Mouse (Mus musculus) monocyte, adult 2 months (primary cell): Measurements from ENCODE around the gene Vgll3.

Experiments
- DNase-seq, 2 experiments: peaks; one replicate each; pipeline ENCODE4 v3.0.0; 2022; ENCODE audit warnings: low spot score in 2 of 2, low read depth in 1 of 2

The Vgll3 gene

GRCm38 (mm10) chr16:65814918-65815881, at the start of gene Vgll3:
Gene Vgll3, plus strand, starts transcription at chr16:65815257.
- DNase-seq = no peak

DNA sequence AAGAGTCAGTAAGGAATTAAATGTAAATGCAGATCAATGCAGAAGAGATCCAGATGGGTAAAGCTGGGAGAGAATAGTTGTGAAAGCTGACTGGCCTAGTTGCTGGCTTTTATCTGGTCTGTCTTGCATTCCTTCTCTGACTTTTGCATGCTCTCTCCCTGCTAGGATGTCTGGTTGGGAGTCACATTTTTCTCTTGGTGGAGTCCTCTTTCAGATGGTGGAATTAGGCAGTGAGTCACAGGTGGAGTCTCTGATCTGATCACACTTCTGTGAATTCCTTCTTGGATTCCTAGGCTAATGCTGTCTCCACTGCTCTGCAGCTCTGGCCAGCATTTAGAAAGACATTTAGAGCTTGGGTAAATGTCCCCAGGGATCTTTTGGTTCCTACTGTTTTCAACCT, 49.1 kb upstream of the Vgll3 start:
- no peak for DNase-seq

- no peak for DNase-seq
Measured at GRCm38 (mm10) chr16:65785959-65786358, 29.1 kb upstream of the Vgll3 start.

DNA sequence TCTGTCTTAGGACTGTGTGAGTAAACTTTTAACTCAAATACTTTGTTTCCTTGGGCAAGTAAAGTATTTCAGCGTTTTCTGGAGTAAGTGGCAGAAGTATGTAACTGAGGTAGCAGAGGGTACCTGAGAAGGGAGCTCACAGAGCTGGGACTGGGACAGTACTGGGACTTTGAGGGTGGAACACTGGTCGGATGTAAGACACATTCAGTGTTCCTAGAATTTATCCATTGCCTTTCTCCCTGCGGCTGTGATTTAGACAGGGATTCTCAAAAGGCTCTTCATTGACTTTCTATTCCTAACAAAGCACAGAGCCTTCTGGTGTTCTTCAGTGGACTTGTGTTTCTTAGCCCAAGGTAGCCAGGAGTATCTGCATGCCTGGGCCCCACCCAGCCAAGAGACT, 1.0 kb downstream of the Vgll3 start:
- DNase-seq = no peak

GRCm38 (mm10) chr16:65818779-65819178, 3.7 kb downstream of the Vgll3 start:
- DNase-seq = no peak

- no peak for DNase-seq
Measured at GRCm38 (mm10) chr16:65820803-65821202, 5.7 kb downstream of the Vgll3 start.

DNA sequence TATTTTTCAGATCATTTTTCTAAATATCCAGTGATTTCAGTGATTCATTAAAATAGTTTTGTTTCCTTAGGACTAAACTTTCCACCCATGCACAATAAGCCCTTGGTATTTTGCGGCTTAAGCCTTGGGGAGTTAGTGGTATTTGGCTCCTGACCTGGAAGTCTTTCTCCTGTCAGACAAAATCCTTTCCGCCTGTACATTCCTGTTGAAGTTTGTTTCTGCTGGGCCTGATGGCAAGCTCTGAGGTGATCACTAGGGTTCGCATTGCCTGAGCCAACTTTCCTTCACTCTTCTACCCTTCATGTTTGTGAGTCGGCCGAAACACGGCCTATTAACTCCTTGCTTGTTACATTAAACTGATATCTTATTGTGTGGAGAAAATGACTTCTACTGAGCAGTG, 8.7 kb downstream of the Vgll3 start:
- DNase-seq = no peak

DNA sequence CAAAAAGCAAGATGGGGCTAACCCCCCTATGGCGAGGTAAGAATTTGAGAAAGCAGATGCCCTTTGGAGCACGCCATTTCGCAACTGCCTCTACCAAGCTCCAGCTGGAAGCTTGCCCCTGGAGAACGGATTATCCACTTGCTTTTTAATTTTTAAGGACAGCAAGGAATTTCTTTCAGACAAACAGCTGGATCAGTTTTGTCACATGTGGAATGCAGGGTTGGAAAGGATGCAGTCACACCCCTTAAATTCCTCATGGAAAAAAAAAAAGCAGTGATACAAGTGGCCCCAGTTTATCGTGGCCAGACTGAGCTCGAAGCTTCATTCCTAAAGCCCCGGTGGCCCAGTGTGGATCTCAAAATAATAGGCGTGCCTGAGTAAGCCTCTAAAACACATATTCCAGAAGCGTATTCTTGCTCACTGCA, 13.1 kb downstream of the Vgll3 start:
- no peak for DNase-seq

GRCm38 (mm10) chr16:65829096-65829495, 14.0 kb downstream of the Vgll3 start:
- DNase-seq = no peak

- no peak for DNase-seq
Measured at GRCm38 (mm10) chr16:65834721-65835120, 19.7 kb downstream of the Vgll3 start.

GRCm38 (mm10) chr16:65850126-65850525, 35.1 kb downstream of the Vgll3 start:
- DNase-seq = no peak

GRCm38 (mm10) chr16:65864471-65864870, 49.4 kb downstream of the Vgll3 start:
- DNase-seq = no peak

DNA sequence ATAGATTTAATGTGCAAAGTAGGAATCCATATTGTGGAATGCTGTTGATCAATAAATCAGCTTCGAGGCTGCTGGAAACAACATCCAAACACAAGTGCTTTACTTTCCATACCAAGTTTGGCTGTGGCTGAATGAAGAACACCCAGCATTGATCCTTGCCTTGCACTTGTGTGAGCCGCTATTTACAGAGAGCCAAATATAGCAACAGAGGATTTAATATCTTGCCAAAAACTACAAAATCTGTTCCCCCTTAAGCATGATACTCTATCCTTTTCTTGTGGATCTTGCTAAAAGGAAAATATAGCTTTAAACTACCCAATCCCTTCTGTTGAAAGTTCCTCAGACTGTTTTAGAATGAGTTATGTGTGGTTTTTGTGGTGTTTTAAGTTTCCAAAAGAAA, 52.9 kb downstream of the Vgll3 start:
- DNase-seq = no peak

GRCm38 (mm10) chr16:65868933-65869332, 53.9 kb downstream of the Vgll3 start:
- no peak for DNase-seq

GRCm38 (mm10) chr16:65888940-65889339, 73.9 kb downstream of the Vgll3 start:
- DNase-seq = no peak
